Mouse (Mus musculus) lung, adult 2 months (tissue): ENCODE measurements around the gene Ahnak2. TPM values are rescaled to one million over a fixed set of nuclear protein-coding genes. Genes with fewer than 3 reads are reported as not detected.

Experiments used
- DNase-seq: peaks from one replicate; pipeline ENCODE4 v3.0.0; 2022
- H3K4me1 ChIP-seq: fragments of 200-500 bp; 2 replicates; pipeline ENCODE4 v1.6.1; 2011; ENCODE audit warnings: low read length; ENCODE audit not compliant: control insufficient read depth, insufficient read depth
- H3K4me3 ChIP-seq: fragments of 200-500 bp; replicated peaks from 2 replicates; pipeline ENCODE3; 2011; ENCODE audit warnings: low read depth, mild to moderate bottlenecking, control low read depth, low read length; ENCODE audit errors: extremely low read depth
- CTCF ChIP-seq: fragments of 200-500 bp; IDR thresholded peaks from 2 replicates; pipeline ENCODE4 v1.5.1; 2011; ENCODE audit warnings: mild to moderate bottlenecking, low read length, control low read depth; ENCODE audit not compliant: insufficient read depth
- POLR2A ChIP-seq: fragments of 200-500 bp; IDR thresholded peaks from 2 replicates; pipeline ENCODE4 v1.6.1; 2011; ENCODE audit warnings: low read depth, mild to moderate bottlenecking, control low read depth, low read length, borderline replicate concordance; ENCODE audit errors: extremely low read depth
- WGBS: fragments of 180-500 bp; shearing (Covaris S2); methylation state at CpG from one replicate; pipeline ENCODE4 v1.1.7; 2018; 5-methylcytosine and 5-hydroxymethylcytosine counted together
- polyA plus RNA-seq: library from polyadenylated mRNA; depleted of rRNA; stranded (reverse); fragments of >200 nt; gene quantifications from 2 replicates; pipeline ENCODE4 v1.2.3, GENCODE M21; 2012

The Ahnak2 gene
- polyA plus RNA-seq, 1 experiment, result 13.3 TPM

GRCm38 (mm10) chr12:112808587-112809364 is 6.3 kb upstream of the Ahnak2 start, which contains the start of gene Clba1:
Clba1 (plus strand) TSS chr12:112808937.
- peak; percentile 91 for DNase-seq
- WGBS, result 1% methylated on average over 64 of the region's 64 CpGs
- peak; percentile 55; the same call in 1 of the 2 replicates for TF ChIP-seq POLR2A
- TF ChIP-seq CTCF, result no peak

GRCm38 (mm10) chr12:112808212-112808586 is 5.7 kb upstream of the Ahnak2 start:
- WGBS, result 71% methylated on average over 5 of the region's 5 CpGs

More at GRCm38 (mm10) chr12:112808587-112809364, 6.3 kb upstream of the Ahnak2 start, which contains the start of gene Clba1:
- Histone ChIP-seq H3K4me3 (peak within 1 kb of the TSS; percentile 77), H3K4me1 (peaks cover 3% of the 10 kb centered on the region; the same call in 1 of the 2 replicates)

GRCm38 (mm10) chr12:112807796-112808195 is 5.3 kb upstream of the Ahnak2 start:
- TF ChIP-seq CTCF (no peak), POLR2A (no peak)
- Histone ChIP-seq H3K4me1 (peaks cover 3% of the 10 kb centered on the region; the same call in 1 of the 2 replicates), H3K4me3 (no peak overlapping the region)
- 82% methylated on average over 4 of the region's 4 CpGs for WGBS
- no peak for DNase-seq

More at GRCm38 (mm10) chr12:112808212-112808586, 5.7 kb upstream of the Ahnak2 start:
- Histone ChIP-seq H3K4me1 (peaks cover 3% of the 10 kb centered on the region; the same call in 1 of the 2 replicates), H3K4me3 (no peak overlapping the region)
- DNase-seq, result no peak
- TF ChIP-seq POLR2A (no peak), CTCF (no peak)

- 54% methylated on average over 6 of the region's 6 CpGs for WGBS
- Histone ChIP-seq H3K4me3 (no peak overlapping the region), H3K4me1 (peaks cover 5% of the 10 kb centered on the region; the same call in 1 of the 2 replicates)
- no peak for DNase-seq
- TF ChIP-seq POLR2A (no peak), CTCF (no peak)
Observed at GRCm38 (mm10) chr12:112806044-112806443, 3.6 kb upstream of the Ahnak2 start.

- no peak overlapping the region for H3K4me3 ChIP-seq
- TF ChIP-seq POLR2A, result no peak
- TF ChIP-seq CTCF, result no peak
- peaks cover 5% of the 10 kb centered on the region; the same call in 1 of the 2 replicates for H3K4me1 ChIP-seq
- WGBS, result 43% methylated on average over 13 of the region's 13 CpGs
- no peak for DNase-seq
Observed at GRCm38 (mm10) chr12:112804046-112804445, 1.6 kb upstream of the Ahnak2 start.

GRCm38 (mm10) chr12:112802917-112803316 is 460 bp upstream of the Ahnak2 start:
- H3K4me3 ChIP-seq, result no peak overlapping the region
- WGBS, result 33% methylated on average over 3 of the region's 3 CpGs
- TF ChIP-seq CTCF, result no peak
- no peak for TF ChIP-seq POLR2A

GRCm38 (mm10) chr12:112800476-112800875 is 2.0 kb downstream of the Ahnak2 start:
- peak; percentile 76 for DNase-seq
- peak; percentile 63 for TF ChIP-seq CTCF
- TF ChIP-seq POLR2A, result no peak
- Histone ChIP-seq H3K4me1 (peaks cover 14% of the 10 kb centered on the region; the same call in 1 of the 2 replicates), H3K4me3 (no peak overlapping the region)
- 5% methylated on average over 4 of the region's 4 CpGs for WGBS

More at GRCm38 (mm10) chr12:112802917-112803316, 460 bp upstream of the Ahnak2 start:
- peaks cover 8% of the 10 kb centered on the region; the same call in 1 of the 2 replicates for H3K4me1 ChIP-seq
- no peak for DNase-seq

- no peak for DNase-seq
- 78% methylated on average over 10 of the region's 10 CpGs for WGBS
- Histone ChIP-seq H3K4me1 (peaks cover 14% of the 10 kb centered on the region; the same call in 1 of the 2 replicates), H3K4me3 (no peak overlapping the region)
- TF ChIP-seq CTCF (no peak), POLR2A (no peak)
Observed at GRCm38 (mm10) chr12:112799237-112799970, 3.1 kb downstream of the Ahnak2 start.

GRCm38 (mm10) chr12:112798716-112799115 is 3.7 kb downstream of the Ahnak2 start:
- TF ChIP-seq POLR2A (no peak), CTCF (no peak)
- WGBS, result 64% methylated on average over 5 of the region's 5 CpGs
- peaks cover 17% of the 10 kb centered on the region; the same call in 1 of the 2 replicates for H3K4me1 ChIP-seq

More at GRCm38 (mm10) chr12:112798716-112799115, 3.7 kb downstream of the Ahnak2 start:
- H3K4me3 ChIP-seq, result no peak overlapping the region
- DNase-seq, result no peak
